Mouse (Mus musculus) adrenal gland, adult 8-10 months (tissue): ENCODE measurements at regions not wholly inside any gene's neighbourhood (a gene's known extent, or its start where the extent isn't known, plus 50 kb on each side); places are given as distances from the start of the nearest gene placed in this dataset.
A peak's percentile ranks its signal among the peaks of the same experiment; 100 is the strongest.

Experiments
- DNase-seq: peaks from one replicate; pipeline ENCODE4 v3.0.0; 2022

DNA sequence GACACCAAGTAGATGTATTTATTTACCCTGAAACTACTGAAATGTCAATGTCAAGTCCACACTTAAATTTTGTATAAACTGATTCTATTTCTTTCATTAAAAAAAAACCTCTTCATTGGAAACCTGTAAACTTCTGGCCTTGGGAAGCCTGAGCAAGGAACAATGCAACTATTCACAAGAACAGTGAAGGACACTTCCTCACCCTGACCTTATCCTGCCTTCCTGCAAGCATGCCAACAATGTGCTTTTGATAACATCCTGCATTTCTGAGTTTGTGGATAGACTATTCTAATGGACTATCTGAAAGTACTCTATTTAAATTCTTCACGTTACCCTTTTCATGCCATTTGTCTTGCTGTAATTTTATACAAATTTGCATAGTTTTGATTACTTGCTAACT, 53.1 kb upstream of the Nabp1 start:
- peak; percentile 58 for DNase-seq

- DNase-seq: no peak
These were observed 52.1 kb upstream of the Nabp1 start for GRCm38 (mm10) chr1:51530191-51530926.

DNA sequence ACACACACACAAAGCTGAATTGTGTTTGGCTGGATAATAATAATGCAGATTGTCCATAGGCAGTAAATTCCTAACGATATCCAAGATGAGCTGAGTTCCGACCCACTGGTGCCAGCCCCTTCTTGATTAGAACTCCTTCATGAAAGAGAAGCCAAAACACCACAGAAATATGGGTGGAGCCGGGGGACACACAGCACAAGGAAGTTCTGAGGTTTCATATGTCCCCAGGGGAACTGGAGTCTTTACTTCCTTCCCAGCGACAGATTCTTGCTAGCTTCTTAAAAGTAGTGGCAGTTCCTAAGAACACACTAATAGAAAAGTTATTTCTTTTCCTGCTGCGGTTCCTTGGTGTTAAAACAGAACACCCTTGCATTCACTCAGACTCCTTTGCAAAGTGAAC, 51.4 kb upstream of the Nabp1 start:
- no peak for DNase-seq

- DNase-seq: no peak
These were observed 50.4 kb upstream of the Nabp1 start for GRCm38 (mm10) chr1:51528671-51529070.
